Mouse (Mus musculus): ENCODE data around the gene Amer2. TPM values are rescaled to one million over a fixed set of nuclear protein-coding genes. Genes with fewer than 3 reads are reported as not detected.

Gene Amer2
- polyA plus RNA-seq, 1 experiment from 2014 or later: 9.0 TPM

DNA sequence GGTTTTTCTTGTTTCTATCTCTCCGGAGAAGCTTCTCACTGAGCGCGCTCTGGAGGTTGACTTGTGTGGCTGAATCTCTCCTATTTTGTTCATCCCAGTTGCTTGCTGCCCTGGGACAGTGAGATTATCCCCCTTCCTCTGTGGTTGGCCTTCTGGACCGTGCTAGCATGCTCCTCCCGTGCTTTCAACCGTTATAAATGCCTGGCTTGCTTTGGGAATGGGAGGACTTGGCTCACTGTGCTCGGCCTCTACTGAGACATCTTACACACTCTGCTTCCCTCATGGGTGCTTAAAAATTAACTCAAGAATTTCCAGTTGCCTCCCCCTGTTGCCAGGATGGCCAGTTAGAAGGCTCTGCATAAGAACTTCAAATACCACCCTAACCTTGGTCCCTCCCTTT, 10.8 kb downstream of the Amer2 start:
- no peak overlapping the region for H3K4me3 ChIP-seq (ENCODE audit: low read depth, low read length)
- H3K36me3 ChIP-seq (ENCODE audit: control insufficient read depth, insufficient read depth, low read length): no peaks in the 10 kb centered on the region
- no peak for ATAC-seq (ENCODE audit: insufficient read depth, low FRiP score, low TSS enrichment)
- H3K9ac ChIP-seq (ENCODE audit: low read length): no peak overlapping the region
- H3K4me2 ChIP-seq (ENCODE audit: low read depth): no peak overlapping the region
- H3K27me3 ChIP-seq (ENCODE audit: control insufficient read depth, insufficient read depth, low read length): 0 out of 2 replicates have a peak, but pooled peaks cover 6% of the 10 kb centered on the region
- peaks cover 17% of the 10 kb centered on the region for H3K4me1 ChIP-seq (ENCODE audit: control insufficient read depth, insufficient read depth, low read length)
- H3K27ac ChIP-seq (ENCODE audit: low read depth, low read length): no peak overlapping the region
- no peaks in the 10 kb centered on the region for H3K9me3 ChIP-seq (ENCODE audit: control insufficient read depth, low read length)
- no peak for DNase-seq (ENCODE audit: low spot score)
- 85% methylated on average over 7 of the region's 7 CpGs for WGBS

DNA sequence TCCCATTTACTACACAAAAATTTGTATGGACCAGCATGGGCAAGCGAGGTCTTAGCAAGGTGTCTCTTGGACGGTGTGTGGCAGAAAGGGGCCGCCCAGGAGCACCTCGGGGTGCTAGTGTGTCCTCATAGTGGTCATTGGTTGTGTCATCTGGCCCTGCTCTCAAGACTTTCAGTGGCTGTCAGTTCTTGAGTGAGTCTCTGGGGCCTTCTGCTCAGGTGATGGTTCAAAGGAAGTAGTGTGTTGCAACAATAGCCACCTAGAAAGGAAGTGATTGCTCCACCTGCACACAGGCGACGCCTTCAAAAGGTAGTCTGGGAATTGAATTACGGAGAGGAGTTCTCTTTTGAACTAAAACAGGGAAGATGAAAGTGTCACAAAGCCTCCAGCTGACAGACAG, 11.2 kb downstream of the Amer2 start:
- Histone ChIP-seq H3K36me3 (ENCODE audit: control insufficient read depth, insufficient read depth, low read length) (no peaks in the 10 kb centered on the region), H3K9me3 (ENCODE audit: control insufficient read depth, low read length) (no peaks in the 10 kb centered on the region), H3K4me2 (ENCODE audit: low read depth) (no peak overlapping the region), H3K27ac (ENCODE audit: low read depth, low read length) (no peak overlapping the region), H3K4me3 (ENCODE audit: low read depth, low read length) (no peak overlapping the region), H3K4me1 (ENCODE audit: control insufficient read depth, insufficient read depth, low read length) (peaks cover 15% of the 10 kb centered on the region), H3K9ac (ENCODE audit: low read length) (no peak overlapping the region), H3K27me3 (ENCODE audit: control insufficient read depth, insufficient read depth, low read length) (0 out of 2 replicates have a peak, but pooled peaks cover 6% of the 10 kb centered on the region)
- DNase-seq (ENCODE audit: low spot score) (no peak), ATAC-seq (ENCODE audit: insufficient read depth, low FRiP score, low TSS enrichment) (no peak)
- 91% methylated on average over 7 of the region's 7 CpGs for WGBS

DNA sequence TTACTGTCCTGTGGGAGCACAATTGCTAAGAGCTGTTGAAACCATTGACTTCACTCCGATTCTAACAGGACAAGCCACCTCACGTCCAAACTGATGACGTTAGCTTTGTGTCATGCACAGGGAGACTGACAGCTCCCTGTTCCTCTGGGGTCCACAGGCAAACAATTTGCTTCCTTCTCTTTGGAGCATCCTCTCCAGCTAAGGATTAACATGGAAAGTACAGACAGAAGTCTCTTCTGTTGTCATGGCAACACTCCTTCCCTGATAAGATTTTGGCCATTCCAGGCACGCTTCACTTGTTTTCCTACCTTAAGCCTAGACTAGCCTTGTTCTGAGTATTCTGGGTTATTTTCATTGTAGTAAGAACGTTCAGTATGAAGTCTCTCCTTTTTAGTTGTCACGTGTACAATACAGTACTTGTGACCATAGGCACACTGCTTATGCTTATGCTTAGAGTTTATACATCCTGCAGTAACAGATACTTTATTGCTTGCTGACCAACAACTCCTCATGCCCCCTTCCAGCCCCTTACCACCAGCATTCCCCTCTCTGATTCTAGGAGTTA, 12.1 kb downstream of the Amer2 start:
- Histone ChIP-seq H3K4me2 (ENCODE audit: low read depth) (no peak overlapping the region), H3K4me1 (ENCODE audit: control insufficient read depth, insufficient read depth, low read length) (peaks cover 11% of the 10 kb centered on the region), H3K9me3 (ENCODE audit: control insufficient read depth, low read length) (no peaks in the 10 kb centered on the region), H3K36me3 (ENCODE audit: control insufficient read depth, insufficient read depth, low read length) (no peaks in the 10 kb centered on the region), H3K27me3 (ENCODE audit: control insufficient read depth, insufficient read depth, low read length) (no peaks in the 10 kb centered on the region), H3K27ac (ENCODE audit: low read depth, low read length) (no peak overlapping the region), H3K4me3 (ENCODE audit: low read depth, low read length) (no peak overlapping the region), H3K9ac (ENCODE audit: low read length) (no peak overlapping the region)
- no peak for ATAC-seq (ENCODE audit: insufficient read depth, low FRiP score, low TSS enrichment)
- DNase-seq (ENCODE audit: low spot score): no peak
- WGBS: 44% methylated on average over 6 of the region's 6 CpGs

DNA sequence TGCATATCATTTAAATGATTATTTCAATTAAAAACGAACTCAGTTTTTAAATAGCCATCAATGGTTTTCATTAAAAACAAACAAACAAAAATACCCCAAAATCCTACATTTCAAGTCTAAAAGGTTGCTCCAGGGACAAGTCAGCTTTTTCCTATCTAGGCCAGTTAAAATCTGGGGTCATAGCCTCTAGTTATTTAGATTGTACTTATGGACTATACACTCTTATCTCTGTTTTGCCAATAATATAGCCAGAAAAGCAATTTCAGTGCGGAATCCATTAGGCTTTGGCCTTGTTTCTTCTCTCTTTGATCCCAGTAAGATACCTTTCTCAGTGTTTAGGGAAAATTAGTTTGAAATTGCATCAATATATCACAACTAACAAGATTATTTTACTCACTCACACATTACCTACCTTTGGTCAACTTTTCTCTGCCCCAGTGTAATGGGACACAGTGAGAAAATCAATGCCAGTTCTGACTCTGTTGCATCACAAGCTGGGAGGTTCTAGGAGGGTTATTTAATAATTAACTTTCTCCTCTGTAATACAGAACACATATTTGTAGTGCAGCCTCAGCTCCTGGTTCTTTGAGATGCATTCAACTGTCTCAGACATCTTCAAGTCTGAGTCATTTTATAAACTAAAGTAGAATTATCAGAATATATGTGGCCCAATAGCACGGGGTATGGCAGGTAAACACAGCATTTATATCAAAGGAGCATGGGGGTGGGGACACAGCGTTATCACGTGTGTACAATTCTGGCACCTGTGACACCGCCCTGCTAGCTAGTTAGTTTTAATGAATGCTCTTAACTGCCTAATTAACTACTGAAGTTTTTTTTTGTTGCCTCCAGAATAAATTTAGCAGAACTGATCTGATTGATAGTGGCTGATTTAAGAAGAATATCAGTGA, 13.8 kb downstream of the Amer2 start:
- Histone ChIP-seq H3K9ac (ENCODE audit: low read length) (no peak overlapping the region), H3K27me3 (ENCODE audit: control insufficient read depth, insufficient read depth, low read length) (no peaks in the 10 kb centered on the region), H3K4me3 (ENCODE audit: low read depth, low read length) (no peak overlapping the region), H3K27ac (ENCODE audit: low read depth, low read length) (no peak overlapping the region), H3K9me3 (ENCODE audit: control insufficient read depth, low read length) (no peaks in the 10 kb centered on the region), H3K4me1 (ENCODE audit: control insufficient read depth, insufficient read depth, low read length) (peaks cover 11% of the 10 kb centered on the region), H3K36me3 (ENCODE audit: control insufficient read depth, insufficient read depth, low read length) (no peaks in the 10 kb centered on the region), H3K4me2 (ENCODE audit: low read depth) (no peak overlapping the region)
- 84% methylated on average over 6 of the region's 6 CpGs for WGBS
- DNase-seq (ENCODE audit: low spot score) (no peak), ATAC-seq (ENCODE audit: insufficient read depth, low FRiP score, low TSS enrichment) (no peak)

DNA sequence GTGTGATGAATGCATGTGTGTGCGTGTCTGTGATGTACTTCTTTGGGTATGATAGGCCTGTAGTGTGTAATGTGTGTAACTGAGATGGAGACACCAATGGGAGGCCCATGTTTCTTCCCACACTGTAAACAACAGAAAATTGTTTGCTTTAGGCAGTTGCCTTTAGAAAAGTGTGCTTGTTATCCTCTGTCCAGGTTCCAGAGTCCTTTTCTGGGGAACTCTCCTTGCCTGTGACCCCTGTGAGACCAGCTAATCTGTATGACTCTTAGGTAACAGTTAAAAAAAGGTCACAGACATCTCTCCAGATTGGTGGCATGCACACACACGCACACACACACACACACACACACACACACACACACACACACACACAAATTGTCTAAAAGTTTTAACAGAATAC, 15.3 kb downstream of the Amer2 start:
- whole genome bisulfite sequencing: 94% methylated on average over 2 of the region's 2 CpGs
- no peaks in the 10 kb centered on the region for H3K9me3 ChIP-seq (ENCODE audit: control insufficient read depth, low read length)
- H3K27me3 ChIP-seq (ENCODE audit: control insufficient read depth, insufficient read depth, low read length): no peaks in the 10 kb centered on the region
- H3K36me3 ChIP-seq (ENCODE audit: control insufficient read depth, insufficient read depth, low read length): no peaks in the 10 kb centered on the region
- no peak for DNase-seq (ENCODE audit: low spot score)
- H3K4me3 ChIP-seq (ENCODE audit: low read depth, low read length): no peak overlapping the region
- no peak overlapping the region for H3K4me2 ChIP-seq (ENCODE audit: low read depth)
- H3K27ac ChIP-seq (ENCODE audit: low read depth, low read length): no peak overlapping the region
- no peak for ATAC-seq (ENCODE audit: insufficient read depth, low FRiP score, low TSS enrichment)
- no peak overlapping the region for H3K9ac ChIP-seq (ENCODE audit: low read length)
- H3K4me1 ChIP-seq (ENCODE audit: control insufficient read depth, insufficient read depth, low read length): peaks cover 11% of the 10 kb centered on the region

DNA sequence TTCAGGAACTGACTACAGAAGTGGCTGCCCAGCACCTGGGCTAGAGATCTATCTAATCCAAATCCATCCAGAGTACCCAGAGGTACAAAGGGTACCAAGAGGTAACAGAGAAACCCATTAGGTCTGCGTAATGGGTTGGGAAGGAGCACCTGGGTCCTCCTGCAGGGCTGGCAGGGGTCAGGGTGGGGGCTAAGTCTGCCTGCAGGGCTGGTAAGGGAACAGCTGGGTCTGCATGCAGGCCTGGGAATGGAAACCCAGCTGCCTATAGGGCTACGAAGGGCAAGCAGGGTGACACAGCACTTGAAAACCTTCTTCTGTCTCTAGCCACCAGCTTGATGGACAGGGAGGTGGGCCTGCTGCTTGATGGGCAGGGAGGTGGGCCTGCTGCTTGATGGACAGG, 19.1 kb downstream of the Amer2 start:
- DNase-seq (ENCODE audit: low spot score) (no peak), ATAC-seq (ENCODE audit: insufficient read depth, low FRiP score, low TSS enrichment) (no peak)
- Histone ChIP-seq H3K36me3 (ENCODE audit: control insufficient read depth, insufficient read depth, low read length) (no peaks in the 10 kb centered on the region), H3K27me3 (ENCODE audit: control insufficient read depth, insufficient read depth, low read length) (no peaks in the 10 kb centered on the region), H3K9me3 (ENCODE audit: control insufficient read depth, low read length) (no peaks in the 10 kb centered on the region), H3K4me3 (ENCODE audit: low read depth, low read length) (no peak overlapping the region), H3K9ac (ENCODE audit: low read length) (no peak overlapping the region), H3K4me1 (ENCODE audit: control insufficient read depth, insufficient read depth, low read length) (no peaks in the 10 kb centered on the region), H3K27ac (ENCODE audit: low read depth, low read length) (no peak overlapping the region), H3K4me2 (ENCODE audit: low read depth) (no peak overlapping the region)
- WGBS: 74% methylated on average over 2 of the region's 2 CpGs

DNA sequence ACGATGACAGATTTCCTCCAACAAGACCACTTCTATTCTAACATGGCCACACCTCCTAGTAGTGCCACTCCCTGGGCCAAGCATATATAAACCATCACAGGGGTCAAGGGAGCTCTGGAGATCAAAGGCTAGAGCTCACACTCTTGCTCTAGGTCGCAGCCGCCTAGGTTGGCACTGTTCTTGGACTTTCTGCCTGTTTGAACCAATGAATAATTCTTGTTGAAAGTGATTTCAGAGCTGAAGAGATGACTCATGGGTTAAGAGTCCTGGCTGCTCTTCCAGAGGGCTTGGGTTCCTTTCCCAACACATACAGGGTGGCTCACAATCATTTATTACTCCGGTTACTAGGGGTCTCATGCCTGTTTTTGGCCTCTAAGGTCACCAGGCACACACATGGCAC, 24.3 kb downstream of the Amer2 start:
- Histone ChIP-seq H3K27me3 (ENCODE audit: control insufficient read depth, insufficient read depth, low read length) (no peaks in the 10 kb centered on the region), H3K4me1 (ENCODE audit: control insufficient read depth, insufficient read depth, low read length) (peaks cover 3% of the 10 kb centered on the region; the same call in 1 of the 2 replicates), H3K27ac (ENCODE audit: low read depth, low read length) (no peak overlapping the region), H3K36me3 (ENCODE audit: control insufficient read depth, insufficient read depth, low read length) (no peaks in the 10 kb centered on the region), H3K9me3 (ENCODE audit: control insufficient read depth, low read length) (no peaks in the 10 kb centered on the region), H3K9ac (ENCODE audit: low read length) (no peak overlapping the region), H3K4me2 (ENCODE audit: low read depth) (no peak overlapping the region), H3K4me3 (ENCODE audit: low read depth, low read length) (no peak overlapping the region)
- ATAC-seq (ENCODE audit: insufficient read depth, low FRiP score, low TSS enrichment): no peak
- no peak for DNase-seq (ENCODE audit: low spot score)
- WGBS: 81% methylated on average over 4 of the region's 4 CpGs

DNA sequence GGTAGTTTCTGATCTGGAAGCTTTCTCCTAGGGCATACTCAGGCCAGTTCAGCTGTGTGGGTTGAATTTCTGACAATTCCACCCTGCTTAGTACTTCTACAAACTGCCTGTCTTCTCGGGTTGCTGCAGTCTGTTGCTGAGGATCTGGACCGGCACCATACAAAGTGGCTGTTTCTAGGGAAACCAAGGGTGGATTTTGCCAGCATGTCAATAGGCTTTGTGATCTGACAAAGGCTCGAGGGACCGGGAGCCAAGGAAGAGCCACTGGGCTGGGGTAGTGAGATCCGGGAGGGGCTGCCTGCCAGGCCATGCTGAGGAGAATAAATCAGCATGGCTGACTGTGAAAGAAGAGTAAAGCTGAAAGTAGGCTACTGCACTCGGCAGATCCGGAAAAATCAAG, 25.8 kb downstream of the Amer2 start:
- H3K36me3 ChIP-seq (ENCODE audit: control insufficient read depth, insufficient read depth, low read length): no peaks in the 10 kb centered on the region
- no peak overlapping the region for H3K4me3 ChIP-seq (ENCODE audit: low read depth, low read length)
- no peaks in the 10 kb centered on the region for H3K27me3 ChIP-seq (ENCODE audit: control insufficient read depth, insufficient read depth, low read length)
- WGBS: 16% methylated on average over 7 of the region's 7 CpGs
- H3K4me1 ChIP-seq (ENCODE audit: control insufficient read depth, insufficient read depth, low read length): peaks cover 3% of the 10 kb centered on the region; the same call in 1 of the 2 replicates
- peak; percentile 63 for ATAC-seq (ENCODE audit: insufficient read depth, low FRiP score, low TSS enrichment)
- H3K9ac ChIP-seq (ENCODE audit: low read length): no peak overlapping the region; the same call in 1 of the 2 replicates
- 0 out of 2 replicates have a peak overlapping the region, but pooled peaks have one; percentile 20 for H3K27ac ChIP-seq (ENCODE audit: low read depth, low read length)
- H3K4me2 ChIP-seq (ENCODE audit: low read depth): no peak overlapping the region
- no peaks in the 10 kb centered on the region for H3K9me3 ChIP-seq (ENCODE audit: control insufficient read depth, low read length)
- peak; percentile 52 for DNase-seq (ENCODE audit: low spot score)

DNA sequence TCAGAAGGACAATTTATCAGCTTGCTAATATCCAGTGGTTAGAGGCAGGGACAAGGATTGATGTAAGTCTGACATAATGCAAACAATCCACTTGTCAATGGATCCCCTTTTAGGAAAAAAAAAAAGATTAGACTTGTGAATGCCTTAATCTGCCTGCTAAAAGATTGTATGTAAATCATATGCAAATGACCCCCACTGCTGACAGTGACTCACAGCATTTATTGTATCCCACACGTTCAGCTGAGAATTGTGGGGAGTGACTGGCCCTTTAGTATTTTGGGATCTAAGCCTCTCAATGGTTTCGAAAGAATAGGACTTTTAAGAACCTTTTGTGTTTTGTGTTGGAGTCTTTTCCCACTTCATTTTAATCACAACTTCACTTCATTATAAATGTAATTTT, 30.2 kb downstream of the Amer2 start:
- Histone ChIP-seq H3K9ac (ENCODE audit: low read length) (no peak overlapping the region), H3K4me2 (ENCODE audit: low read depth) (no peak overlapping the region), H3K36me3 (ENCODE audit: control insufficient read depth, insufficient read depth, low read length) (no peaks in the 10 kb centered on the region), H3K27me3 (ENCODE audit: control insufficient read depth, insufficient read depth, low read length) (no peaks in the 10 kb centered on the region), H3K4me3 (ENCODE audit: low read depth, low read length) (no peak overlapping the region), H3K4me1 (ENCODE audit: control insufficient read depth, insufficient read depth, low read length) (peaks cover 1% of the 10 kb centered on the region; the same call in 1 of the 2 replicates), H3K9me3 (ENCODE audit: control insufficient read depth, low read length) (no peaks in the 10 kb centered on the region), H3K27ac (ENCODE audit: low read depth, low read length) (no peak overlapping the region)
- DNase-seq (ENCODE audit: low spot score): no peak
- WGBS: 59% methylated on average over 2 of the region's 2 CpGs
- no peak for ATAC-seq (ENCODE audit: insufficient read depth, low FRiP score, low TSS enrichment)

Data from neural tube, embryonic 11.5 days (tissue).